Mouse (Mus musculus) v-Abl transformed pro-B cells (cell line): ENCODE results near the gene Harbi1.
"Not testable (repeated sequence)": the region's sequence is repeated elsewhere in the genome, so short reads cannot be mapped to it uniquely, and the experiment has no call there.

ENCODE experiments used
- in situ Hi-C, 2 experiments: fragments of 400-800 bp; cut with MboI; formaldehyde crosslinking; loops; one replicate each; pipeline ENCODE4 v1.15.1; 2025; ENCODE audit not compliant: unreplicated experiment in 2 of 2

The Harbi1 gene

DNA sequence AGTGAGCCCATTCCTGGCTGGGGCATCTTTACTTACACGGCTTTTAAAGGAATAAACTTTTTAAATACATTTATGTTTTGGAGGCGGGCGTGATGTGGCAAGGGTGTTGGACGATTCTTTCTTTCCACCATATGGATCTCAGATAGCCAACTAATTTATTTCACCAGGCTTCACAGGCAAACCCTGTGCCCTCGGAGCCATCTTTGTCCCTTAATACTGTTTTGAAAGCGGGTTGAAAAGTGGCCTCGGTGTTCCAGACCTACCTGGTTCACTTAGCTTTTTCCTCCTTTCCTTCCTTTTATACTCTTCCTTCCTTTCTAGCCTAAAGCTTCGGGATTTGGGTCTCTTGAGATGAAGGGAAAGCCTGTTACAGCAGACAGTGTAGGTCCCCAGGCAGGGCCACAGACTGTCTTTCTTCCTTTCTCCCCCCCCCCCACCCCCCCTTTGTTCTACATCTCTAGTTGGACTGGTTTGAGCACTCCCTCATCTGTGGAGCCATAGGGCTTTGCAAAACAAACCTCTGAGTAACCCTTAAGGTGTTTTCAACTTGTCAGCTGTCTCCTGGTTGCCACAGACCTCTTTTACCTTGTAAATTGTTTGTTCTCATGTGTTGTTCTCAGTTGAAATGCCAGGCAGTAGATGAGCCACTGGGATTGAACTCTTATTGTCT, 739 bp downstream of the Harbi1 start:
- in situ Hi-C loops = no loop called here

DNA sequence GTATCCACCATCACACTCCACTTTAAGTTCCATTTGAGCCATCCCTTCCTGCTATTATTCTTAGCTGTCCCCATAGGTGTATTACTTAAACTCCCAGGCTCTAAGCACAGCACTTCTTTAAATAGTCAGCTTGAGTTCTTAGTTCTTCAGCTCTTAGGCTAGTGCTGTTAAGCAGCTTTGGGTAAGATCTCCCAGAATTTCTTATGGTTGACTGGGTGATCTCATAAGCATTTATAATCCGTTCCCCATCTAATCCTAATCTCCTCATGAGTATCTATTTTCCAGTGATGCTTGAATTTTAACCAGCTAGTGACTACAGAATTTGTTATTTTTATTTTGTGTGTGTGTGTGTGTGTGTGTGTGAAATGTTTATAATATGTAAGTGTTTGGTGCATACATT, 4.3 kb downstream of the Harbi1 start:
- in situ Hi-C loops = no loop called here

DNA sequence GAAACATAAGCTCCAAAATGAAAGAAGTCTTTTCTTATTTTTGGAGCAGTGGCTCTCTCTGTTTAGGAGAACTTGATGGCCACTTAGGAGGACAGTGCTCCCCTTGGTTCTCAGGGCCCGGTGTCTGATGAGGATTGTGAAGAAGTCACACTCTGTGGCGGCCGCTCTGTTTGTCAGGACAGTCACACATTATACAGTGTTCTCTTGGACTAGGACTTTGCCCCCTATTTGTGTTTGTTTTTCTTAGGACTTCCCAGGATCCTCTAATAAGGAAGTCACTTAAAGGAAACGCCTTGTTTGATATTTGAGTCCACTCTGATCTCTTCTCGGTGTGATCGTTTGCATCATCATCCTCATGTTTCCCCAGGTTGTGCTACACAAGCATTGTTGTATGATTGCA, 7.6 kb downstream of the Harbi1 start:
- in situ Hi-C loops = no loop called here

DNA sequence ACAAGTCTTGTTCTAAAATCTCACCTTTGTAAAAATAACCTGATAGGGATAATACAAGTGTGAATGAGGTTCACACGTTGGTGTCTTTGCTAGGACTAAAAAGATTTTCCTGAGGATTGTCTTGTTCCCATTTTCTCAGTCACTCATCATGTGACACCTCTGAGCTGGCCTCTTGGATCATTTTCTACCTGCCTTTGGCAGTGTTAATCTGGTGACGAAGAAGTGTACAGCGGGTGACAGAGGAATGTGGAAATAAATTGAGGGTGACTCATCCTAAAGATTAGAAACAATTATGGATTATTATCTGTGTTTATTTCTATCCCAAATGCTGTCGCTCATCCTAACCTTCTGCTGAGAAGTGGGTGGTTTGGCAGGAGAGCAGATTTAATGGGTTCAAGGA, 12.7 kb downstream of the Harbi1 start:
- in situ Hi-C loops = no loop called here

DNA sequence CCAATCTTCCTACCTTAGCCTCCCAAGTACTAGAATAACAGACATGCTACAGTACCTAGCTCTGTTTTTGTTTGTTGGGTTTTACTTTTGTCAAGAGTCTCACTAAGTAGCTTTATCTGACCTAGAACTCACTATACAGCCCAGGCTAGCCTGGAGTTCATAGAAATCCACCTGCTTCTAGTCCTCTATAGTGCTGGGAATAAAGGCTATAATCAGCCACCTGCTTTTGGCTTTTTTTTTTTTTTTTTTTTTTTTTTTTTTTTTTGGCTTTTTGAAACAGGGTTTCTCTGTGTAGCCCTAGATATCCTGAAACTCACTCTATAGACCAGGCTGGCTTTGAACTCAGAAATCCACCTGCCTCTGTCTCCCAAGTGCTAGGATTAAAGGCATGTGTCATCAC, 13.3 kb downstream of the Harbi1 start:
- in situ Hi-C loops = no loop called here

DNA sequence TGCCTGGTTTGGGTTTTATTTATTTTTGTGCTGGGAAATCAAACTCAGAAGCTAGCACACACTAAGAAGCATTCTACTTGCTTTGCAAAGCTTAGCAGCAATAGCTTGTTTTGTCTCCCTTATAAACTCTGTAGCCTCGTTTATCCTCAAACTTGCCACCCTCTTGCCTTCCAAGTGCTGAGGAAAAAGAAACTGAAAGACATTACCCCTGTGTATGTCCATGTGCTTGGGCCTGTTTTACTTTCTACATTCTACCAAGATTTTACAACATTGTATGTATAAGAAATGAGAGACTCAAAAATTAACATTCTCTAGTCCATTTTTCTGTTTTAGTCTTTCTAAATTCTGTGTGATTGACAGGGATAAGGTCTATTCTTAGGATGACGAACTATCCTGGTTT, 14.1 kb downstream of the Harbi1 start:
- in situ Hi-C loops = no loop called here

DNA sequence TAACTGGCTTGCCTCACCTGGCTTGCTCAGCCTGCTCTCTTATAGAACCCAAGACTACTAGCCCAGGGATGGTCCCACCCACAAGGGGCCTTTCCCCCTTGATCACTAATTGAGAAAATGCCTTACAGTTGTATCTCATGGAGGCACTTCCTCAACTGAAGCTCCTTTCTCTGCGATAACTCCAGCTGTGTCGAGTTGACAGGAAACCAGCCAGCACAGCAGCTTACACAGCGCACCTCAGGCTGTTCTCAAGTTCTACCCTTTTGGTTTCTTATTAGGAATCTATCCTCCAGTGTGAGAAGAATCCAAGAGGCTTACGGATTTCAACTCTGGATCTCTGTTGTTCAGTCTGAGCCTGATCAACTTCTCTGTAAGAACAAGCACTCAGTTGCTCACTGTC, 14.8 kb downstream of the Harbi1 start:
- in situ Hi-C loops = not testable (repeated sequence)

DNA sequence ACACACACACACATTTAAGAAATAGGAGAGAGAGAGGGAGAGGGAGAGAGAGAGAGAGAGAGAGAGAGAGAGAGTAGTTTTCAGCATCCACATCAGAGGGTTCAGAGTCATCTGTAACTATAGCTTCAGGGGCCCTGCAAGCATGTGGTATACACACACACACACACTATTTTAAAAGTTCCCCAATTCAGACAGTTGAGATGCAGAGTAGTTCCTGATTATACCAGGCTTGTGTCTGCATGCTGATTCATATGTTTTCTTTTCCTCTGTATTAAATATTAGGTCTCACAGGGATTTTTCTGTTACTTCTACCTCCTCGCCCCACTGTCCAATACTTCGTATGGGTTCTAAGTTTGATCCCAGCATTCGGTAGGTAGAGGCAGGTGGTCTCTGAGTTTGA, 16.4 kb downstream of the Harbi1 start:
- in situ Hi-C loops = no loop called here

DNA sequence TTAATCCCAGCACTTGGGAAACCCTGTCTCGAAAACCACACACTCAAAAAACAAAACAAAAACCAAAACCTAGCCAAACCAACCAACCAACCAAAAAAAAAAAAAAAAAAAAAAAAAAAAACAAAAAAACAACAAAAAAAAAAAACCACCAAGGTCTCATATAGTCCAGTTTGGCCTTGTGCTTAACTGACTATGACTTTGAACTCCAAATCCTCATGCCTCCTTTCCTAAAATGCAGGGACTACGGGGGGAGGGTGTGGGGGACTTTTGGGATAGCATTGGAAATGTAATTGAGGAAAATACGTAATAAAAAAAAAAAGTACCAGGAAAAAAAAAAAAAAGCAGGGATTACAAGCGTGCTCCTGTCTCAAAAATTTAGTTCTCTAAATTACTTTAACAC, 18.9 kb downstream of the Harbi1 start:
- in situ Hi-C loops = no loop called here

DNA sequence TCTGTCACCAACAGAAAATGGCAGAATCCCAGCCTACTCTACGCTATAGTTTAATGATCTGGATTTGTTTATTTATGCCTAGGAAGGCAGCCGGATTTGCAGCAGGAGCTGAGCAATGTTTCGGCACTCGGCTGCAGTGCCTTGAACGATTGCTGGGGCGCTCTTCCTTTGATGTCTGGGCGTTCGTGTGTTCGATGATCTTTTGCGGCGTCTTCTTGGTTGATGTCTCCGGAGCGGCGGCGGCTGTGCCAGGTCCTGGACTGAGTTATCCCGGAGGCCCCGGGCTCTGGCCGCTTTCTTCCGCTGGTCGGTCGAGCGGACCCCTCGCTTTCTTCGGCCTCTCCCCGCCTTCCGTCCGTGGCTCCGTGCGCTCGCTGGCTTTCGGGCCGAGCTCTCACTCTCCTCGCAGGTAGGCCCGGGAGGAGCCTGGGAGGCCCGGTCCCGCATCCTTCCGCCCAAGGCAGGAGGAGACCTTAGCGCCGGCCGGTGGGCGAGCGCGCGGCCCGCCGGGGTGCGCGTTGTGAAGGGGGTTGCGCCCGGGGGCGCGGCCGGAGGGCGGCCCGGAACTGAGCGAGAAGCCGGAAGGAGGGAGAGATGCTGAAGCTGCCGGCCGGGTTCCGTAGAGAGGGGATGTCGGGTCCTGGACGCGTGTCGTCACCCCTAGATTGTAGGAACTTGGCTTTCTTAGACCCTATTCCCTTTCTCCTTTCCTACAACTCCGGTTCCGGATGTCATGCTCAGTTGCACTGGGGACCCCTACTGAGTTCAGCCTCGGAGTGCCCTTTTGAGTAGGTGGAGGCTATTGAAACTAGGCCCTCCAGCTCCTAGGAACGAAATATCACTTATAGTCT, 19.5 kb downstream of the Harbi1 start, which contains the start of gene Ambra1:
TSS of gene Ambra1 (plus strand) at position 164 of the 851 bp plus-strand sequence.
- in situ Hi-C loops = no loop called here

DNA sequence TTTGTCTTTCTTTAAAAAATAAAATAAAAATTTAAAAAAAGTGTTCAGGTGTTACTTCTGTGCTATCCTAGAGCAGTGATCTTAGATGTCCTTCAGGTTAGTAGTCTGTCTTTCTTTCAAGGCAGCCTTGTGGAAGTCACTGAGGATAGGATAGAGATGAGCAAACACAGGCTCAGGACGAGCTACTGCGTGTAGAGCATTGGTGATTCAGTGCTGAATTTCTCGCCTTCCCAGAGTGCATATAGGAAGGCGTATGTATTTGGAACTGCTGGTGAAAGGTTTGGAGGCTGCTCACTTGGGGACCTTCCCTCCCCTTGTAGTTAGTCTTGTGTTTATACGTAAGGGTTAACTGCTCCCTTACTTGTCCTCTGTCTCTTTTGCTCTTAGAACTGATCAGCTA, 24.6 kb downstream of the Harbi1 start:
- in situ Hi-C loops = no loop called here

DNA sequence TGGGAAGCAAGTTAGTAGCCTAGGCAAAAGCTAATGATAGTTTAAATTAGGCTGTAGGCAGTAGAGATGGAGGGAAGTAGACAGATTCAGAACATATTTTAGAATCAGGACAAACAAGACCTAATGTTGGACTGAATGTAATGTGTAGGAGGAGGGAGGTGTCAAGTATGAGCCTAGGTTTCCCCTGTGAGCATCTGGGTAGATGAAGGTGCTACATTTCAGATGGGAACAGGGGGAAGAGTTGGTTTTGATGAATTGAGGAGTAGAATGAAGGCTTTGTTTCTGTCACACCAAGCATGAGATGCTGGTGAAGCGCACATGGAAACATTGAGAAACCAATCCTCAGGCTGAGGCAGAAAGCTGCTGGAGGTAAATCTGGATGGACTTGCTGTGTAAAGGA, 28.9 kb downstream of the Harbi1 start:
- in situ Hi-C loops = no loop called here

DNA sequence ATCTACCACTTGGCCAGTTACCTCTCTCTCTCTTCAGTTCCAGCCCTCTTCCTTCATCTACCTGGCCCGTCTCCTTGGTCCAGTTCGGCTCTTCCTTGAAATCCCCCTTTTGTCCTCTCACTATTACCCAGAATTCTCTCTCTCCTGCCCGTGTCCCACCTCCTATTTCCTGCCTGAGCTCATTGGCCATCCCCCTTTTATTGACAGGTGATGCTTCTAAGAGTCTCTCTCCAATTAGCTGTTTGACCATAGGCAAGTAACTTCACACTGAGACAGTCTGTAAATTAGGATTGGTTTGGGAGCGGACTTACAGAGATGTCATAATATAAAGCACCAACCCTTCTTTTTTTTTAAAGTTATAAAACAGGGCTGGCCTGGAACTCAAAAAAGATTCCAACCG, 34.0 kb downstream of the Harbi1 start:
- in situ Hi-C loops = no loop called here

DNA sequence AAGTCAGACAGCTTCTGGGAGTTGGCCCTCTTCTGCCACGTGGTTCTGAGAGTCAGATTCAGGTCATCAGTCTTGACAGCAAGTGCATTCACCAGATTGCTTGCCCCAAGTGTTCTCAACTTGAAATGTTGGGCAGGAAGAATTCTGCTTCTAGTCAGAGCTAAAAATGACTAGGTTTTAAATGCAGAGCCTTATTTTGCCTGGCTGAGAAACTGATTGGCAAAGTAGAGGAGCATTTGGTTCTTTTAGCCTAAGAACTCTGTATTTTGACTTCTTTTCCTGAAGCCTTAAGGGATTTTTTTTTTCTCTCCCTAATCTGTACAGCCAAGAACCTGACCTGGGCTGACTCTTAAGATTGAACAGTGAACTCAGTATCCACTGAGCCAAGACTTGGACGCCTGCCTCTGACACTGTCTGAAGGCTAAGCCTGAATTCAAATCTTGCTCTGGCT, 39.2 kb downstream of the Harbi1 start:
- in situ Hi-C loops = no loop called here
